Mouse (Mus musculus): ENCODE measurements around the gene Pcdh15. TPM values are rescaled to one million over a fixed set of nuclear protein-coding genes. Genes with fewer than 3 reads are reported as not detected.
A peak's percentile ranks its signal among the peaks of the same experiment; 100 is the strongest.

Pcdh15 gene
- polyA plus RNA-seq, 1 experiment: 0.08 TPM

- Histone ChIP-seq H3K36me3 (ENCODE audit: control insufficient read depth, insufficient read depth) (no peaks in the 10 kb centered on the region), H3K4me2 (ENCODE audit: low read depth) (no peak overlapping the region)
Measured at GRCm38 (mm10) chr10:73096531-73097135, 2.5 kb upstream of the Pcdh15 start.

DNA sequence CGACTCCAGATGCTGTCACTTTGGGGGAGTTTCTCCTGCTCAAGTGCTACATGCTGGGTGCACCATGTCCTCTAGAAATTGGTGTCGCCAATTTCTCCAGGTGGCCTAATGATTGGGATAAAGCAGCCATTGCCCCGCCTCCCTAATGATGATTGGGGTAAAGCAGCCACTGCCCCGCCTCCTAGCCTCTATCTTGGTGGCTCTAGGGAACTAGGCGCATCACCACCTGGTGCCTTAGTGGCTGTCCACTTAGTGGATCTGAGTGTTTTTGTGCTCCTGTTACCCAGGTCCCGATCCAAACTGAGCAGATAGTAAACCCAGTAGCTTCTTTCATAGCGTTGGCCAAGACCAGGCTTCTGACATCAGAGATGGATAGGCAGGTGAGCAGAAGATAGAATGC, 2.0 kb upstream of the Pcdh15 start:
- Histone ChIP-seq H3K36me3 (ENCODE audit: control insufficient read depth, insufficient read depth) (no peaks in the 10 kb centered on the region), H3ac (ENCODE audit: control insufficient read depth, insufficient read length) (no peak overlapping the region), H3K4me3 (no peak overlapping the region), H3K27me3 (ENCODE audit: control insufficient read depth, insufficient read depth, insufficient read length) (no peaks in the 10 kb centered on the region), H3K4me2 (ENCODE audit: low read depth) (no peak overlapping the region), H3K79me2 (ENCODE audit: control insufficient read depth, insufficient read depth) (no peaks in the 10 kb centered on the region)
- TF ChIP-seq REST (IDR thresholded peaks at IDR 0.05; ENCODE audit: insufficient read depth, insufficient read length) (no peak), SRF (IDR thresholded peaks at IDR 0.05; ENCODE audit: control insufficient read depth, insufficient read length, low read depth) (no peak), MYOG (IDR thresholded peaks at IDR 0.05; ENCODE audit: control insufficient read depth in 1 of 3, insufficient read depth in 1 of 3, insufficient read length in 2 of 3, low read depth in 2 of 3) (no peak), MYOD1 (IDR thresholded peaks at IDR 0.05; ENCODE audit: control insufficient read depth in 1 of 3, insufficient read length in 2 of 3, low read depth in 2 of 3) (no peak), CEBPB (IDR thresholded peaks at IDR 0.05; ENCODE audit: insufficient read depth, poor library complexity, severe bottlenecking) (no peak), POLR2AphosphoS2 (IDR thresholded peaks at IDR 0.05; ENCODE audit: insufficient read length, low read depth) (no peak), TCF3 (IDR thresholded peaks at IDR 0.05; ENCODE audit: insufficient read length, low read depth) (no peak)

More at GRCm38 (mm10) chr10:73096531-73097135, 2.5 kb upstream of the Pcdh15 start:
- no peaks in the 10 kb centered on the region for H3K79me2 ChIP-seq (ENCODE audit: control insufficient read depth, insufficient read depth)
- H3ac ChIP-seq (ENCODE audit: control insufficient read depth, insufficient read length): no peak overlapping the region
- no peak overlapping the region for H3K4me3 ChIP-seq
- no peaks in the 10 kb centered on the region for H3K27me3 ChIP-seq (ENCODE audit: control insufficient read depth, insufficient read depth, insufficient read length)
- no peak for TF ChIP-seq POLR2A (IDR thresholded peaks at IDR 0.05; ENCODE audit: insufficient read length, low read depth)
- no peak for TF ChIP-seq CEBPB (IDR thresholded peaks at IDR 0.05; ENCODE audit: insufficient read depth, poor library complexity, severe bottlenecking)
- TF ChIP-seq SRF (IDR thresholded peaks at IDR 0.05; ENCODE audit: control insufficient read depth, insufficient read length, low read depth): no peak
- no peak for TF ChIP-seq POLR2AphosphoS2 (IDR thresholded peaks at IDR 0.05; ENCODE audit: insufficient read length, low read depth)
- no peak for TF ChIP-seq TCF12 (IDR thresholded peaks at IDR 0.05; ENCODE audit: insufficient read depth, poor library complexity, severe bottlenecking)

DNA sequence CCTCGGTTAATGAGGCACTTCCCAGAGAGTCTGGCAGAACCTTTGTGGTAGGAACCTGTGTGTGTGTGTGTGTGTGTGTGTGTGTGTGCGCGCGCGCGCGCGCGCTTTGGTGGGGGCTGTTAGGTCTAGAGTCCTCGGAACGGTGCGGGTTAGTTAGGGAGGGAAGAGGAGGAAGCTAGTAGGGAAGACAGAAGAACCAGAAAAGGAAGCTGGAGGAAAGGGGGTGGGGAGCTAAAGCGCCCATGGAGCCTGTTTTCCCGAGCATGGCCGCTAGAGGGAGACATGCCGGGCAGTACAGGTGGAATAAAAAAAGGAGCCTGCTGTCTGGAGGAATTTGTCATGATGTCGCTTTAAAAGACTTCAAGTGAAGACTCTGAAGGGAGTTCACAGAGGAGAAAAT, 1.2 kb upstream of the Pcdh15 start:
- H3K79me2 ChIP-seq (ENCODE audit: control insufficient read depth, insufficient read depth): no peaks in the 10 kb centered on the region
- no peak overlapping the region for H3ac ChIP-seq (ENCODE audit: control insufficient read depth, insufficient read length)
- peak overlapping the region; percentile 76 for H3K4me2 ChIP-seq (ENCODE audit: low read depth)
- H3K27me3 ChIP-seq (ENCODE audit: control insufficient read depth, insufficient read depth, insufficient read length): no peaks in the 10 kb centered on the region
- TF ChIP-seq POLR2A (IDR thresholded peaks at IDR 0.05; ENCODE audit: insufficient read length, low read depth) (no peak), REST (IDR thresholded peaks at IDR 0.05; ENCODE audit: insufficient read depth, insufficient read length) (no peak), E2F4 (IDR thresholded peaks at IDR 0.05; ENCODE audit: insufficient read depth) (no peak), SRF (IDR thresholded peaks at IDR 0.05; ENCODE audit: control insufficient read depth, insufficient read length, low read depth) (no peak), MYOD1 (IDR thresholded peaks at IDR 0.05; ENCODE audit: control insufficient read depth in 1 of 3, insufficient read length in 2 of 3, low read depth in 2 of 3) (no peak), MAX (IDR thresholded peaks at IDR 0.05; ENCODE audit: low read depth) (no peak), POLR2AphosphoS2 (IDR thresholded peaks at IDR 0.05; ENCODE audit: insufficient read length, low read depth) (no peak), TCF3 (IDR thresholded peaks at IDR 0.05; ENCODE audit: insufficient read length, low read depth) (no peak), CEBPB (IDR thresholded peaks at IDR 0.05; ENCODE audit: insufficient read depth, poor library complexity, severe bottlenecking) (no peak), TCF12 (IDR thresholded peaks at IDR 0.05; ENCODE audit: insufficient read depth, poor library complexity, severe bottlenecking) (no peak), USF1 (IDR thresholded peaks at IDR 0.05; ENCODE audit: low read depth) (no peak), MYOG (IDR thresholded peaks at IDR 0.05; ENCODE audit: control insufficient read depth in 1 of 3, insufficient read depth in 1 of 3, insufficient read length in 2 of 3, low read depth in 2 of 3) (no peak)
- no peaks in the 10 kb centered on the region for H3K36me3 ChIP-seq (ENCODE audit: control insufficient read depth, insufficient read depth)
- no peak overlapping the region for H3K4me3 ChIP-seq

DNA sequence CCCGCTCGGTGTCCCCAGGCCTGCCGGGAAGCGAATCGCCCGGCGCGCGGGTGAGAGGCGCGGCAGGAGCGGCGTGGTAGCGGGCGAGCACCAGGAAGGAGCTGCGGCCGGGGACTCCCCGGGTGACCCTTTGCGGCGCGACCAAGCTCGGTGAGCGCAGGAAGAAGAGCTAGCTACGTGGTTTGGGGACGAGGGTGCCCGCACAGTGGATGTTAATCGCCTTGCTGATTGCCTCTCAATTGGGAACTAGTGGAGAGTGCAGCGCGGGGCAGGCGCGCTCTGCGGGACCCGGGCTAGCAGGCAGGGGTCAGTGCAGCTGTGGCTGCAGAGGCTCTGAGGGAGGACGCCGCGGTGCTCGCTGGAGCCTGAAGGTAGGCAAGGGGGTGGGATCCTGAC, 702 bp downstream of the Pcdh15 start:
- no peaks in the 10 kb centered on the region for H3K36me3 ChIP-seq (ENCODE audit: control insufficient read depth, insufficient read depth)
- H3K4me3 ChIP-seq: peak overlapping the region; percentile 17
- H3K27me3 ChIP-seq (ENCODE audit: control insufficient read depth, insufficient read depth, insufficient read length): no peaks in the 10 kb centered on the region
- TF ChIP-seq USF1 (IDR thresholded peaks at IDR 0.05; ENCODE audit: low read depth): no peak
- peak in 1 of 3 experiments; percentile 36 for TF ChIP-seq MYOG (IDR thresholded peaks at IDR 0.05; ENCODE audit: control insufficient read depth in 1 of 3, insufficient read depth in 1 of 3, insufficient read length in 2 of 3, low read depth in 2 of 3)
- H3ac ChIP-seq (ENCODE audit: control insufficient read depth, insufficient read length): peak overlapping the region; percentile 38
- H3K4me2 ChIP-seq (ENCODE audit: low read depth): peak overlapping the region; percentile 76
- H3K79me2 ChIP-seq (ENCODE audit: control insufficient read depth, insufficient read depth): no peaks in the 10 kb centered on the region

- Histone ChIP-seq H3K4me3 (no peak overlapping the region), H3K27me3 (ENCODE audit: control insufficient read depth, insufficient read depth, insufficient read length) (no peaks in the 10 kb centered on the region), H3ac (ENCODE audit: control insufficient read depth, insufficient read length) (no peak overlapping the region), H3K36me3 (ENCODE audit: control insufficient read depth, insufficient read depth) (no peaks in the 10 kb centered on the region), H3K4me2 (ENCODE audit: low read depth) (no peak overlapping the region), H3K79me2 (ENCODE audit: control insufficient read depth, insufficient read depth) (no peaks in the 10 kb centered on the region)
- no peak for TF ChIP-seq POLR2AphosphoS2 (IDR thresholded peaks at IDR 0.05; ENCODE audit: insufficient read length, low read depth)
- no peak for TF ChIP-seq MAX (IDR thresholded peaks at IDR 0.05; ENCODE audit: low read depth)
- TF ChIP-seq MYOD1 (IDR thresholded peaks at IDR 0.05; ENCODE audit: control insufficient read depth in 1 of 3, insufficient read length in 2 of 3, low read depth in 2 of 3): no peak
- TF ChIP-seq CEBPB (IDR thresholded peaks at IDR 0.05; ENCODE audit: insufficient read depth, poor library complexity, severe bottlenecking): no peak
- no peak for TF ChIP-seq SRF (IDR thresholded peaks at IDR 0.05; ENCODE audit: control insufficient read depth, insufficient read length, low read depth)
- no peak for TF ChIP-seq POLR2A (IDR thresholded peaks at IDR 0.05; ENCODE audit: insufficient read length, low read depth)
- no peak for TF ChIP-seq USF1 (IDR thresholded peaks at IDR 0.05; ENCODE audit: low read depth)
Measured at GRCm38 (mm10) chr10:73103383-73103994, 4.3 kb downstream of the Pcdh15 start.
